Mouse (Mus musculus) cerebellum, adult 18-20 months (tissue): ENCODE data around the gene Olfr572.
A peak's percentile ranks its signal among the peaks of the same experiment; 100 is the strongest.

Source experiments
- DNase-seq, 2 experiments: peaks; one replicate each; pipeline ENCODE4 v3.0.0; 2021

The Olfr572 gene

DNA sequence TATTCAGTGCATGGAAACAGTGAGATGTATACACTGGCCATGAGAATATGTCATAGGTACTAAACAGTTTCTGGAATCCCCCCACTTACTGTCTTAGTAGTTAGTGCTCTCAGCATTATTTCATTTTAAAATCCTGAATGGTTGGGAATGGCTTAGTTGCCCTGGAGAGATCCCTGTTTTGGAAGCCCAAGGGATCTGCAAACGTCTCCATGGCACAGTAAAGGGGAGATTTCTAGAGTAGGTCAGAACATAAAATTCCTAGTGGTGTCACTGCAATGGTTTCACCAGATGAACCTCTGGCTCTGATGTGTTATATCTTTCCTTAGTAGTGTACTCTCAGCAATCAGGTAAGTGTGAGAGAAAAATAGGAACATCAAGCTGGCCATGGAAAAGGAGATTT lies at the start of gene Olfr572:
Gene Olfr572, plus strand, starts transcription at position 301 of the 400 bp plus-strand sequence.
- DNase-seq, result no peak

DNA sequence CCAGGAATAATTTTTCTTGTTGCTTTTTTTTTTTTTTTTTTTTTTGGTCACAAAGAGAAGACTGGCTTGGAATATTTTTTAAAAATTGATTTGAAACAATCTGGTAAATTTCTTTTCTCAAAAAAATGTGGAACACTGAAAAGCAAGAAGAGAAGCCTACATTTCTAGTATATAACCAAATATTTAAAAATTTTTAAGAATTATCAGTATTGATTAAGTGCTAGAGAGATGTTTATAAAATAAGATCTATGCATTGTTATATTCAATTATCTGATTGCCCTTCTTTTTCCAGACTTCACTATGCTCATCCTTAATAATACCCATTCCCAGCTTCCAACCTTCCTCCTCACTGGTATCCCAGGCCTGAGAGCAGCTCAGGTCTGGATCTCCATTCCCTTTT lies 47.4 kb upstream of the Olfr572 start, which contains the start of gene Olfr568:
Gene Olfr568, plus strand, starts transcription at position 301 of the 400 bp plus-strand sequence.
- DNase-seq, result no peak

DNA sequence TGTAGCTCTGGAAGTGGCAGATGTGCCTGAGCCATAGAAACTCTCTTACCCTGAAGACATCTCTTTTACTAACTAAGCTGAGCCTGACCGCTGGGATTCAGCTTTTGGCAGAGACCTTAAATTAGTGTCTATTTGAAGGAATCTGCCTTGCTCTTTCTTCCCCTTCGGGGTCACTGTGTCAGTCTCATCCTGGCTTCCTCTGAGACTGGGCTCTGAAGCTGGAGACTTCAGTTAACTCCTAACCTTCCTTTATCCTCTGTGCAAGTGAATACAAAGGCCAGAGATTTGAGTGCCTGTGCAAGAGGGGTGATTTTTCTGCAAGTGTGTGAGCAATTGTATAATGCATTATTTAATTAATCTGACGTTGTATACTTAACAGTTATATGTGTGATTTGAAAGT lies 33.4 kb upstream of the Olfr572 start, which contains the start of gene Olfr569:
Gene Olfr569, minus strand, starts transcription at position 101 of the 400 bp plus-strand sequence.
- DNase-seq, result no peak

DNA sequence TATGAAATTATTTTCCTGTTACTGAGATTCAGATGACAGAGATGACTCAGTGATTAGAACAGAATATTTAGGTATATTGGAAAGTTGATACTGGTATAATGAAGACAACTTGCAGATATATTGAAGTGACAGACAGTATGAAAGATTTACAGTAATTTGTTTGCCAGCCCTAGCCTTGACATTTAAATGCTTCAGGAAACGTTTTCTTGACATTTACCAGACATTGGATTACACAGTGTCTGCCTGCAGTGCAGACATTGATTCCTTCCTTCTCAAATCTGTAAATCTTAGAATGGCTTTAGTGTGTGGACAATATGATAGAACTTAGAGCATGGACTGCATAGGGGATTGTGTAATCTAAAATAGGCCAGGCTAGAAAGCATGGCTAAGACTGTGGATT lies 8.9 kb upstream of the Olfr572 start:
- no peak for DNase-seq

DNA sequence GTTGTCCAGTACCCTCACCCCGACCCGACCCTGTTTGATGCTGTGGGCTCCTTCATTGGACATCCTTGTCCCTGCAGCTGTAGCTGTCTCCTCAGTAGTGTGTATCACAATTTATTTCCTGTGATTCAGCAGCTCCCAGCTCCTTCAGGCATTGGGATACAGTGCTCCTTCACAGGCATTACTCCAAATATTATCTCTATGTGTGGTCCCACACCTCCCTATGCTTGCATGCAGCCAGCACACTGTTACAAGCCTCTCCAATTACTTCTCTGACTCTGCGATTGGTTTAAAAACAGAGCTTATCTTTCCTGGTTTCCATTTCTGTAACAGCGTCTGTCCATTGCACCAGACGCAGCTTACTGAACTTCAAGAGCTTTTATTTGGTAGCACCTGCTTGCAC lies 7.8 kb upstream of the Olfr572 start:
- DNase-seq, result no peak

DNA sequence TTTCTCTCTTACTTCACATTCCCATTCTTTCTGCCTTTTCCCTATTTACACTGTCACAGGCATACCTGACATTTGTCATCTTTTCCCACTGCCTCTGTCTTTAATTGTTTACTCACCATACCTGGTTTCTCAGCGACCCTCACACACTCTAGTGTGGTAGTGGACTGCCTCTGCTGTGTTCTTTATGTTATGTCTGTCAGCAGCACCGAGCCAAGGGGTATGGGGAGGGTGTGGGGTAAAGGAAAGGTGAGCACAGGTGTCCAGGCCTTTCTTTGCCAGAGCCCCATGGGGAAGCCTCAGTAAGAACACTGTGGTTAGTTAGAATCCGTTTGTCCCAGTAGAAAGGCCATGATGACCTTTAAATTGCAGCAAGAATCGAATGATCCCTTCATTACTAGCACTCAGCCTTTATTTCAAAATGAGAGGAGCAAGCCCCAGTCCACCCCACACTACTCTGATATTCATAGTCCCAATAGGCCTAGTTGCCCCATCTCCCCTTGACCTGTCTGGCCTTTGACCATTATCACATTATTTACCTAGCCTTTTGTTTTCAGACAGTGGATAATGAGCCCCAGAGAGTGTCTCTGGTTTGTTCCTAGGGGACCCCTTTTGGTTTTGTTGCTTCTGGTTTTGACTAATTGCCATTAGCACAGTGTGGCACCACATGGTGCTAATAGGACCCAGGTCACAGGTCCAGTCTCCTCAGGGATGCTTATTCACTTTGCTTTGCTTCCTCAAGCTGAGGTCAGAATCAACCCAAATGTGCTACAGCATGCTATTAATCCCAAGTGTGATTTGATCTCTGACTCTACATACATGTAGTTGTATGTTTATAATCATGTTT lies 7.0 kb upstream of the Olfr572 start, which contains the start of gene Olfr571:
Gene Olfr571, minus strand, starts transcription at position 505 of the 844 bp plus-strand sequence.
- no peak for DNase-seq

DNA sequence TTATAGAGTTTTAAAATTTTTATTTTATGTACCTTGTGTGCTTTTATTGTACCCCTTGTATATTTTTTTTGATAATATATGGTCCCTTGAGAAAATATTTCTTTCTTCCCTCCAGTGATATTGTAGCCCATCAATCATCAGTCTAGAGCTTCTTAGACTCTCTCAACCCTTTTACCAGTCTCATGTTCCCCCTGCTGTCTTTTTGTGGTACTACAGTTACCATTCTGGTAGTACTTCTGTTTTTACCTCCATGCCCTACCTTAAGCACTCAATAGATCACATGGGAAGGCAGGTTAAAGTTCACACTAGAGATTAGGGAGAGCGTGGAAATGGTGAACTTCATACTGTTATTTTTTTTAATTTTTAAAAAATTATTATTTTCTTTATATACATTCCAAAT lies 4.6 kb upstream of the Olfr572 start:
- peak in 1 of 2 experiments; percentile 8 for DNase-seq

DNA sequence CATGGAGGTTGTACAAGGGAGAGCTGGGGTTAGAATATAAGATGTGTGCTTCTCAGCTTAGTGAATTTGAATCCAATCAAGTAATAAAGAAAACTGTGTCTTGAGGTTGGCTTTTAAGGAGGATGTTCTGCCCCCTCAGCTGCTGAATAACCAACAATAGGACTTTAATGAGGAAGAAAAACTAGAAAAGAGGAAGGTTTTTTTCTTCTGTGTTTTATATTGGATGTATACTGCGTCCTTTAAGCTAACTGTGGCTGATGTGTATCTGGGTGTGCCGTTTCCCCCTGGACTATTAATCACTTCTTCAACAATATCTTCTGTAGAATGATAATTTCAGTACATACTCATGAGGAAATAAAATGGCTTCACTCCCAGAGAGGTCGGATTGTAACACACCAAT lies 2.9 kb downstream of the Olfr572 start:
- DNase-seq, result no peak

DNA sequence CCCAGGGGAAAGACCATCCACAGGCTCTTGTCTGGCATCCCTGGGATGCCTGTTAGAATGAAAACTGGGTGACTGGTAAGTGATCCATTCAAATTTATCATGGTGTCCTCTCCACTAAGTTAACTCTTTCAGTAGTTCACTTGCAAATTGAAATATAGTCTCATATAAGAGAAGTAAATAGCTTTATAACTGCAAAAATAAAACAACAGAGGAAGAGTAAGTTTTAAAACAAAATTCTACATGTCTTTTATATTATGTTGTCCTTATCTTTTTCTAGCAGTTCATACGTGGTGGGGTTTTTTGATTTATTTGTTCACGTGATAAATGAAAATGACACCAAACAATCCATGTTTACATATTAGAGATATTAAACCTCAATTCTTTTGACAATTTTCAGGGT lies 18.3 kb downstream of the Olfr572 start, which contains the start of gene Olfr573-ps1:
Gene Olfr573-ps1, minus strand, starts transcription at position 101 of the 400 bp plus-strand sequence.
- DNase-seq, result no peak

DNA sequence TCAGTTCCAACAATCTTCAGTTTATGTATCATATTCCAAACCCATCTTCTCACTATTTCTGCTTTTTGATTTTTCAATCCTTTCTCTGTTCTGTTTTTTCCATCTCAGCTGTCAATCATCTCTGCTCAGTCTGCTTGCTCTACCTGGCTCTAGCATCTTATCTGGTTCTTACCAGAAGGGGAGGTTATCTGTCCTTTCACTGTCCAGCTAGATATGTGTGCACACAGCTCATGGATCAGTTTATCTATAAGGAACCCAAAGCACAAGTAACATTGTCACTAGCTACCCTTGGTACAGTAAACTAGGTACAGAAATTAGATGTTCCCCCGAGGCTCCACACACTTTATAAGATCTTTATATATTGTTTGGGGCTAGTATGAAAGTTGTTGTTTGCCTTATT lies 19.2 kb downstream of the Olfr572 start:
- DNase-seq, result no peak

DNA sequence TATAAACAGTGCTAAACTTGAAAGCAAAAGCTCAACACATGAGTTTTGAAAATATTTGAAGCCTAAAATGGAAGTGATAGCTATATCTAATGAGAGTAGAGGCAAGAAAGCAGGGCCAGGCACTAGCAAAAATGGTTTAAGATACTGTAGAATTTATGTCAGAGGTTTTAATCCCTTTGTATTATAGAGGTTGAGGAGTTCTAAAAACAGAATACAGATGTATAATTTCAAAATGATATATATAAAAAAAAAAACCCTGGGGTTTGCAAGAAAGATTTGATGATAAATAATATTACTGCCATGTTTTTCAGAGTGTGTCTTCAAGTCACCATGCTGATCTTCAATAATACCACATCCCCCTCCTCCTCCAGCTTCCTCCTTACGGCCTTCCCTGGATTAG lies 24.0 kb downstream of the Olfr572 start, which contains the start of gene Olfr574:
Gene Olfr574, plus strand, starts transcription at position 301 of the 400 bp plus-strand sequence.
- DNase-seq, result no peak

DNA sequence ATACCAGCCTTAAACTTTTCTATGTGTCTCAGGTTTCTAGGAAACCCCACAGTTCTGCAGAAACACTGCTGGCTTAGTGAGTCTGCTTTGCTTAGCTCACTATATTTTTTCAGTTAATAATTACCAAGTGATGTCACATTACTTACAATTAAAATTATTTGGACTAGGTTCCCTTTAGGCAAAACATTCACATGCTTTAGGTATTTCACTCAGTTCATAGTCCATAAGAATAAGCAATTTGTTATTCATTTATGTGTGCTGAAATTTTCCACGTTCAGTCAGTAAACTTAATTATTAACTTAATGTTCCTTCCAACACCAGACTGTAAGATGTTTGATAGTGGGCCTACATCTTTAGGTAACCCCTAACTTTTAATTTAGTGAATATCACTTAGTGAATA lies 26.5 kb downstream of the Olfr572 start:
- no peak for DNase-seq

DNA sequence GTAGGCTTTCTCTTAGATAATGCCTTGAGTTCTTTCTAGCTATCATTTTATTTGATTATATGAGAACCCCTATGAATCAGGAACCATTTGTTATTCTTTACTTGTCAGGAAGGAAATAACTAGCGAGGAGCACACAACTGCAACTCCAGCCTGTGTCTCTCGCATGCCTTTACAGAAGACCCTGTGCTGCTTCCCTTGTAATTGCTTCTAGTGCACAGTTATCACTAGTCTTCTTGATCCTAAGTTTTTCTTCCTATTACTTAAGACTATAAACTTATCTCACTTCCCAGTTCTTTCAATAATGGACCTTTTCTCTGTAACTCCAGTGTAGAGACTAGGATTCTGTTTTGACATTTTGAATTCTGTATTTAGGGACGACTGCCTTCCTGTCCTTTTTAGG lies 33.9 kb downstream of the Olfr572 start:
- no peak for DNase-seq

DNA sequence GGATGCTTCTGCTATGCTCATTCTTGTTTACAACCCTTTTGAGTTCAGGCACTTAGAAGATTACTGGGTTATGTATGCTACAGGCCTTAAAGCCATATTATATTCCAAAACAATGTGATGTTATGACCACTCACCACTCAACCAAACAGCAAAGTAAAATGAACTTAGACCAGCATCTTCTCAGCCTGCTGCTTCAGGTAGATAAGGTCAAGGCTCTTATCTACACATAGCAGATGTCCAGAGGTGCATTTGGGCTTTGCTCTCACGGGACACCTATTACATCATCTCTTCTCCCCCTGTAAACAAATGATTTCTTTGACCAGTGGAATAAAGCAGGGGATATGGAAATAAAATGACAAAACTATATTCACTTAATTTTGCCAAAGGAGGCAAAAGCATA lies 34.4 kb downstream of the Olfr572 start, which contains the start of gene Olfr575:
Gene Olfr575, minus strand, starts transcription at position 183 of the 400 bp plus-strand sequence.
- DNase-seq, result no peak

DNA sequence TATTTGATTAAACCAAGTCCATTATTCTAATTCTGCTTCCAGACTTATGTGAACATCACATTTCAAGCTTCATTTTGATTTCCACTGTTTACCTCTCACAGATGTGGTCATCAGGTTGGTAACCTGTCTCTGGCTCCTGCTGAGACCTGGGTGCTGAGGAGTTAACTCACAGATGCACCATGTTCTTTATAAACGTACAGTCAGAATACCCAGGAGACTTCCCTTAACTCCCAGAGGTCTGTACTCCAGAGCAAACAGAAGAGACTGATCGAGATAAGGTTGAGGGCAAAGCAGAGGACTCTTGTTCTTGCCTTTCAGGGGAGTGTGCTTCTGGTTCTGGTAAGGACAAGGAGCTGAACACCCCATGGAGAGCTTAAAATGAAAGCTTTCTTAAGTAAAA lies 38.2 kb downstream of the Olfr572 start, which contains the start of gene Olfr576:
Gene Olfr576, plus strand, starts transcription at position 301 of the 400 bp plus-strand sequence.
- no peak for DNase-seq

DNA sequence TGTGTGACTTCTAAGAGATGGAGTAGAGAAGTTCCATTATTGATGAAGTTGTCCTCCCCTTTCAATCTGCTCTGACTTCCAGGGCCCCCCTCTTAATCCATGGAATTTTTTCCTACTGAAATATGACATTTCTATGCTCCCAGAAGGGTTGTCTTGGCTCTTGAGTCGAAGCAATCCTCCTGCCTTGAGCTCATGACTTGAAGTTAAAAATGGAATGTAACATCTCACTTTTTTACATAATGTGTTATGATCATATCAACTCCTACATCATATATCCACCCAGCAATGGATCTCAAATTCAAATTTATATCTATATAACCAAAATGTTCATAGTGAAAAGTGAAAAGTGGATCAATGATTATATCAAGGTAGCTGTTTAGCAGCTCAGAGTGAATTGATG lies 50.2 kb downstream of the Olfr572 start:
- no peak for DNase-seq

DNA sequence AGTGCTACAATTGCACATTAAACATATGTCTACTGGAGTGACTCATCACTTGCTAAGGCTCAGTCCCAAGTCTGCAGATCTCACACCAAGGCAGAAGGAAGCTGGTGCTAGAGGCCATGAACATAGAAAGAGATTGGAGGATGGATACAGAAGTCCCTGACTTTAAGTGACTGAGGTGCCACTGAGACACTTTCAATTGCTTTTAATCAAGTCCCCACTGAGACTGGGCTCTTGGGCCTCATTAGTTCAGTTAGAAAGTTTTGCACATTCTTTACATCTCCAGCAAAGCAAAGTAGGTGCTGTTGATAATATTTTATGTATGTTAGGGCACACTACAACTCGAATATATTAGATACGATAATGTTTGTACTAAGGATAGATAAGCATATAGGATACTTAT lies 51.6 kb downstream of the Olfr572 start, which contains the start of gene Olfr577:
Gene Olfr577, minus strand, starts transcription at position 101 of the 400 bp plus-strand sequence.
- no peak for DNase-seq
